Mouse (Mus musculus): ENCODE measurements around the gene Sergef.
"Not testable (repeated sequence)": the region's sequence is repeated elsewhere in the genome, so short reads cannot be mapped to it uniquely, and the experiment has no call there.

The Sergef gene

DNA sequence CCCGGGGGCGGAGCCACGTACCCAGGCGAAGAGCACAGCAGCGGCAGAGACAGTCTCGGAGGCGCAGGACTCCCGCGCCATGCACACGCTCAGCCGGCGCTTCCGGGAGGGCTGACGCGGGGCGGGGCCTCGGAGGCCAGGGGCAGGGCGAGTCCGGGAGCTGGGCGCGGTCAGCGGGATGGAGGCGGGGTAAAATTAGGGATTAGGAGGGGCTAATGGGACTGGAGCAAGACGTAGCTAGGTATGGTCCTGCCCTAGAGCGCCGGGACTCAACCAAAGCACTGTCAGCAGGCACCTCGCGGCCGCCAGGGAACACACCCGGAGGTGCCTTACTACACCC, at the start of gene Sergef:
Gene Sergef (minus strand): TSS at position 116 of the 340 bp plus-strand sequence.
- DNase-seq (ENCODE audit: low spot score): peak; percentile 93

GRCm38 (mm10) chr7:46686827-46687226, 47.2 kb upstream of the Sergef start:
- DNase-seq (ENCODE audit: low spot score): no peak

GRCm38 (mm10) chr7:46680732-46681131, 41.1 kb upstream of the Sergef start:
- no peak for DNase-seq (ENCODE audit: low spot score)

DNA sequence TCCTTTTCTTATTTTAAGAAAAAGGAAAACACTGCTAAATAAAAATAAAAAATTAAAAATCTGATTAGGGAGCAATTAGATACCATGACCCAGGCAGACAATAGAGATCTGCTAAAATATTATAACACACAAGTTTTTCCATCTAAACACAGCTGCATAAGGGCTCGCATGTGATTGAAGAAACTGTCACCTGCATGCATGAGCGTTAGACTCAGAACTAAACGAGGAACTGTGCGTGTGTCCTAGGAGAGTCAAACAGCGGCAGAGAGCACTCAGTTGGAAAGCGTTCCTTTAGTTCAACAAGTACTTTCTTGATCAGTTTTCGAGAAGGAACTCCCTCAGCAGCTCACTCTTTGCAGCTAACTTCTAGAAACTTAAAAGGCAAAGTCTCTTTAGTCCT, 39.4 kb upstream of the Sergef start:
- not testable (repeated sequence) for DNase-seq (ENCODE audit: low spot score)

GRCm38 (mm10) chr7:46678417-46678816, 38.8 kb upstream of the Sergef start:
- DNase-seq (ENCODE audit: low spot score): no peak

DNA sequence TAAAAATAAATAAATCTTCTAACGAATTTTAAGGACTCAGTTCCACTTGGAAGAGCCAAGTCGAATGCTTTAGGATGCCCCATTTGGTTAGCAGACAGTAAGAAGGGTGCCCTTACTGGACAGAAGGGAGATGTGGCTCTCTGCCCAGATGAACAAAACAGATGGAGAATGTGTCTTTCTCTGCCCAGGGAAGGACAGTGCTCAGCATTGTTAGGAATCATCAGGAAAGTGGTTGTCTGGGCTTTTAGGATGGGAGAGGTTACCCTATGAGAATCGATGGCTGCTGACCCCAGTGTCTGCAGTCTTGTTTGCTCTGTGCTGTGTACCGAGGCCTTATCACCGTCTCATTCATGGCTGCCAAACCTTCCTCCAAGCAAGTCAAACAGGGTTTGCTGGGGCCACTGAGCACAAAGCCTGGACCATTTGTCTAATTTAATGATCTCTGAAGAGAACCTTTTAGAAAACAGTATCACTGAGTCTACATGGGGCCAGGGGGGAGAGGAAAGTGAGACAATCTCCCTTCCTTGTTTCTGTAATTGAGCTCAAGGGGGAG, 37.3 kb upstream of the Sergef start:
- no peak for DNase-seq (ENCODE audit: low spot score)

- DNase-seq (ENCODE audit: low spot score): no peak
Observed at GRCm38 (mm10) chr7:46675886-46676285, 36.3 kb upstream of the Sergef start.

GRCm38 (mm10) chr7:46675061-46675460, 35.5 kb upstream of the Sergef start:
- DNase-seq (ENCODE audit: low spot score): no peak

GRCm38 (mm10) chr7:46672160-46672672, 32.6 kb upstream of the Sergef start, which contains the start of gene Tph1:
Gene Tph1, minus strand, starts transcription at chr7:46672537.
- DNase-seq (ENCODE audit: low spot score): no peak

- DNase-seq (ENCODE audit: low spot score): peak; percentile 67
Observed at GRCm38 (mm10) chr7:46667256-46667655, 27.6 kb upstream of the Sergef start.

DNA sequence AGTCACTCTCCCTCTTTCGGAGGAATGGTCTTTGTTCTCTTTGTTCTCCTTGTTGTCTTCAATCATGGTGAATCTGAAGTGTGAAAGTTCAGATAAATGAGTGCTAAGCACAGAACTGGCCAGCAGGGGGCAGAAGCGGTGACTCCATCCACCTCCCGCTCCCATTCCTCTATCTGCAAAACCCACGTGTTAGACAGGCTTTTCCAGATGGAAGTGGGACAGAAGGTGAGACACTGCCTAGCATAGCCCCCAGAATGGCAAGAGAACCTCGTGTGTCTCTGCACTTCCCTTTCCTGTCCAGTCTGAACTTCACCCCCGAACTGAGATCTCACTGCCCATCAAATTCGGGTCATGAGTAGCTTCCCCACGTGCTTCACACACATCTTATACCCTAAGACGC, 25.6 kb upstream of the Sergef start:
- DNase-seq (ENCODE audit: low spot score): peak; percentile 76

DNA sequence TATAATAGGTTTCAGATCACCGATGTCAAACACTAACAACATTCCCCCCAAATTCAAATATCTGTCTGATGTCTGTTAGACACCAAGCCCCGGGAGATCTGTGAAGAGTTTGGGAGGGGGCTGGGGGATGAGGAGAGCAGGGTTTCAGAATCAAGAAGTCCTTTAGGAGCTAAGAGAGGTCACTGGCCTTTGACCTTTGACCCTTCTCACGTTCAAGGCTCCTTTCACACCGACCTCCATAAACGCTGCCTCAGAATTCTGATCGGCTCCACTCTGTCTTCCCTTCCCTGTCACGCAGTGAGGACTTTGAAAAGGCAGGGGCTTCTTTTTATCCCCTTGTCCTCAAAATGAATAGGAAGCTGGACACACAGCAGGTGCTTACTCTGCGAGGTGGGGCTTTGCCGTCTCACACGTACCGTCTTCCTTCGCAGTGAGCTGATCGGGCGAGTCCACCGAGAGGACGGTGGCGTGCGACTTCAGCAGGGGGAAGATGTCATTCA, 22.0 kb upstream of the Sergef start:
- peak; percentile 73 for DNase-seq (ENCODE audit: low spot score)

DNA sequence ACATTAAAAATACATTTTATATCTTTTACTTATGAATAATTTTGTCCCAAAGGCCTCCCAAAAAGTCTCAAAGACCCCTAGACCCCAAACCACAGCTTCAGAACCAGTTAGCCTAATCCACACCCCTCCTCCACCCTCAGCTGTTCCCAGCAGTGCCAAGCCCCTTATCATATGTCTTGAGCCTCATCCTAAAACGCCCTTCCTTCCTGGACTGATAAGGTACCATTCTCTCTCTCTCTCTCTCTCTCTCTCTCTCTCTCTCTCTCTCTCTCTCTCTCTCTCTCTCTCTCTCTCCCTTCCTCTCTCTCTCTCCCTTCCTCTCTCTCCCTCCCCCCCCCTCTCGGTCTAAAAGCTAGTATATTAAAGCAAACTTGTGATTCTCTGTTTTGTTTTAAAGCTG, 12.7 kb upstream of the Sergef start:
- DNase-seq (ENCODE audit: low spot score): no peak

DNA sequence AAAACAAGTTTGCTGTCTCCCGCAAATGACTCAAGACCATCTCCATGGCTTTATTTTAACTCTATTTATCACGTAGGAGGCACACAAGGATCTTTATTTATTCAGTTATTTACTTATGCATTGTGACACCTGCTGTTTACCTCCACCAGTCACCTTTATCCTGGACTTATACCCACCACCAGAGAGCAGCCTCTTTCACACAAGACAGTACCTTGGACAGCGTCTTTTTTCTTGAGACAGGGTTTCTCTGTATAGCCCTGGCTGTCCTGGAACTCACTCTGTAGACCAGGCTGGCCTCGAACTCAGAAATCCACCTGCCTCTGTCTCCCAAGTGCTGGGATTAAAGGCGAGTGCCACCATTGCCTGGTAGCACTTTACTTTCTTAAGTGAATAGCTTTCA, 10.6 kb upstream of the Sergef start:
- DNase-seq (ENCODE audit: low spot score): peak; percentile 34

- DNase-seq (ENCODE audit: low spot score): no peak
Observed at GRCm38 (mm10) chr7:46648431-46649140, 9.0 kb upstream of the Sergef start.

- no peak for DNase-seq (ENCODE audit: low spot score)
Observed at GRCm38 (mm10) chr7:46643172-46643571, 3.6 kb upstream of the Sergef start.

- no peak for DNase-seq (ENCODE audit: low spot score)
Observed at GRCm38 (mm10) chr7:46640062-46640461, 455 bp upstream of the Sergef start.

DNA sequence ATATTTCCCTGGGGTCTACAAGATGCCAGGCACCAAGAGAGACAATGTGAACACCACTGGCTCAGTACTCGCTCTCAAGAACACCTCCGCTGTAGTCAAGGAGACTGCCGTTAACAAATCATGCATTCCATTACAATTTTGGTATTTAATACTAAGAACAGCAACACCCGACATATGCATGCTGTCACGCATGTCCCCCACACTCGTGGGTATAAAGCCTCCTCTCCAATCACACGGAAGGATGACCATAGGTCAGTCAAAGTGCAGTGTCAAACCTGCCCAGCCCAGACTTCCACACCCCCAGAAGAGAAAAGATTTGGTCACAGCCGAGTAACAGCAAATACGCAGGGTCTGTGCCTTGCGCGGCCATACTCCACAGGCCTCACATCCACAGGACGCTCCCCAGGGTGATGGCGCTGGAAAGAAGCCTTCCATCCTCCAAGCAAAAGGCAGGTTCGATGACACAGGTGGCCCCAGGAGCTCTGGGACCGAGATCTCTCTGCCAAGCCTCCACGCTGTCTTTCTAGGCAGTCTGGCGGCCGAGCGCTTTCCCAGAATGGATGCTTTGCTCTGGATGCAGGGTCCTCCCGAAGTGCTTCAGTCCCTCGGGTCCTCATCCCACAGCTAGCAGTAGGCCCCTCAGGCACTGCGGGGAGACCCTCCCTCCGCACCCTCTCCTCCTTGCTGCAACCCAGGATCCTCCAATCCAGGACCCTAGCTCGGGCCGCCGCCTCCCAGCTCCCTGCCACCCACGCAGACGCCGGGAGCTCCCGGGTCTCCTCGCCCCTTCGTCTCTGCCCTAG, 517 bp downstream of the Sergef start:
- no peak for DNase-seq (ENCODE audit: low spot score)

GRCm38 (mm10) chr7:46628375-46628975, 11.1 kb downstream of the Sergef start:
- no peak for DNase-seq (ENCODE audit: low spot score)

DNA sequence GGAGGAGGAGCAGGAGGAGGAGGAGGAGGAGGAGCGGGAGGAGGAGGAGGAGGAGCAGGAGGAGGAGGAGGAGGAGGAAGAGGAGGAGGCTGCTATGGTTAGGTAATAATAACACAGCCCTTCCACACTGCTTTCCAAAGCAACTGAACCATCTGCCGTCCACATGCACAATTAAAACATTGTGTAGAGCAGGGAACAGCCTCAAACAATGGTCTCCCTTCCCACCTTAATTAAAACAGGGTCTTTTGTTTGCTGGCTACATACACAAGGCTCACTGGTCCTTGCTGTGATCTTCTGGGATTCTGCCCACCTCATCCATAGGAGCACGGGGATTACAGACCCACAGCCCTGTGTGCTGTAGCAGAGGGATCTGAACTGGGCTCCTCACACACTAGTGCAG, 15.6 kb downstream of the Sergef start:
- no peak for DNase-seq (ENCODE audit: low spot score)

- DNase-seq (ENCODE audit: low spot score): no peak
Observed at GRCm38 (mm10) chr7:46618416-46619110, 21.0 kb downstream of the Sergef start.
